Comparison of ENCODE assay signal across 8 mouse cellular contexts in genomic region chr2:84636231-84636741, GRCm38 (mm10). TPM values are rescaled to one million over a fixed set of nuclear protein-coding genes. Genes with fewer than 3 reads are reported as not detected.
DNase-seq lines count a peak whose midpoint lies in the region; ATAC-seq and TF ChIP-seq lines count a peak whose summit lies in the region.

No protein-coding gene starts in this region.

- TF ChIP-seq EP300 in liver, postnatal 0 days (IDR thresholded peaks at IDR 0.05; ENCODE audit: low read depth): no peak

- H3K27ac ChIP-seq in forebrain, embryonic 16.5 days (ENCODE audit: low read length): peak overlapping the region; percentile 85
- H3K27ac ChIP-seq in liver, postnatal 0 days (ENCODE audit: low read depth): peak overlapping the region; percentile 86
- peak overlapping the region; percentile 97 for H3K27ac ChIP-seq in small intestine, adult 2 months (ENCODE audit: insufficient read depth, low read depth, low read length)

- peaks cover 43% of the 10 kb centered on the region for H3K4me1 ChIP-seq in forebrain, embryonic 16.5 days (replicated peaks; ENCODE audit: control insufficient read depth, insufficient read depth, low read length)
- peaks cover 66% of the 10 kb centered on the region for H3K4me1 ChIP-seq in liver, postnatal 0 days (ENCODE audit: insufficient read depth)
- peaks cover 40% of the 10 kb centered on the region; the same call in 1 of the 2 replicates for H3K4me1 ChIP-seq in small intestine, adult 2 months (ENCODE audit: control insufficient read depth, insufficient read depth, insufficient read length, low read length)

- TF ChIP-seq POLR2A in small intestine, adult 2 months (IDR thresholded peaks at IDR 0.05; ENCODE audit: low read depth, low read length): no peak

- no peaks in the 10 kb centered on the region for H3K9me3 ChIP-seq in forebrain, embryonic 16.5 days (ENCODE audit: control insufficient read depth, low read length)
- no peaks in the 10 kb centered on the region for H3K9me3 ChIP-seq in liver, postnatal 0 days (ENCODE audit: low read length)

- no peaks in the 10 kb centered on the region for H3K36me3 ChIP-seq in forebrain, embryonic 16.5 days (ENCODE audit: control insufficient read depth, insufficient read depth)
- no peaks in the 10 kb centered on the region for H3K36me3 ChIP-seq in liver, postnatal 0 days (replicated peaks; ENCODE audit: insufficient read depth, low read length)
- 0 out of 2 replicates have a peak, but pooled peaks cover 6% of the 10 kb centered on the region for H3K36me3 ChIP-seq in small intestine, adult 2 months (ENCODE audit: control insufficient read depth, insufficient read depth, low read length)

- no peak overlapping the region for H3K9ac ChIP-seq in forebrain, embryonic 16.5 days (replicated peaks; ENCODE audit: low read depth, low read length)
- H3K9ac ChIP-seq in liver, postnatal 0 days (replicated peaks): 0 out of 2 replicates have a peak overlapping the region, but pooled peaks have one; percentile 9

- no peak for ATAC-seq in forebrain, embryonic 16.5 days
- peak; percentile 68 for ATAC-seq in liver, postnatal 0 days

- no peaks in the 10 kb centered on the region for H3K27me3 ChIP-seq in forebrain, embryonic 16.5 days (replicated peaks; ENCODE audit: control insufficient read depth, insufficient read depth, low read length)
- no peaks in the 10 kb centered on the region for H3K27me3 ChIP-seq in liver, postnatal 0 days (ENCODE audit: insufficient read depth, low read length)
- no peaks in the 10 kb centered on the region for H3K27me3 ChIP-seq in small intestine, adult 2 months (ENCODE audit: control insufficient read depth, insufficient read depth, low read length)

- 0 out of 2 replicates have a peak overlapping the region, but pooled peaks have one; percentile 2 for H3K4me2 ChIP-seq in forebrain, embryonic 16.5 days (ENCODE audit: low read length)
- H3K4me2 ChIP-seq in liver, postnatal 0 days (ENCODE audit: low read depth, low read length): peak overlapping the region; percentile 54

- WGBS in forebrain, embryonic 16.5 days: 35% methylated on average over 8 of the region's 8 CpGs
- WGBS in liver, postnatal 0 days (ENCODE audit: insufficient replicate concordance): 41% methylated on average over 8 of the region's 8 CpGs
- WGBS in small intestine, adult 2 months: 14% methylated on average over 8 of the region's 8 CpGs

- DNase-seq in adrenal gland, adult 2 months: peak; percentile 61
- no peak for DNase-seq in adrenal gland, postnatal 25 days
- DNase-seq in kidney, adult 11 months: peak; percentile 66
- DNase-seq in liver, postnatal 0 days: peak; percentile 21
- DNase-seq in thymus, postnatal 4 days: no peak
- DNase-seq in frontal cortex, adult 2 months (ENCODE audit: extremely low spot score in 1 of 2, low spot score in 1 of 2): no peak

- TF ChIP-seq CTCF in liver, postnatal 0 days (IDR thresholded peaks at IDR 0.05; ENCODE audit: low read depth): no peak
- no peak for TF ChIP-seq CTCF in small intestine, adult 2 months (IDR thresholded peaks at IDR 0.05; ENCODE audit: extremely low read depth, insufficient read length, insufficient replicate concordance, low read depth, low read length)

- H3K4me3 ChIP-seq in forebrain, embryonic 16.5 days (replicated peaks; ENCODE audit: low read length): no peak overlapping the region
- H3K4me3 ChIP-seq in liver, postnatal 0 days (ENCODE audit: low read depth, low read length): 0 out of 2 replicates have a peak overlapping the region, but pooled peaks have one; percentile 2
- H3K4me3 ChIP-seq in small intestine, adult 2 months (ENCODE audit: low read depth, low read length): no peak overlapping the region

RNA-seq across cellular contexts. Expression of gene Ctnnd1, which starts 14.3 kb away (rescaled TPM):
- 100 to 1,000 TPM; 112 to 135 TPM for total RNA-seq in adrenal gland, adult 2 months (2021)
- 20.4 and 25.8 TPM in 2 replicates for polyA plus RNA-seq in adrenal gland, adult 2 months (2012; rRNA removed)
- total RNA-seq in adrenal gland, postnatal 25 days (2021): 130 and 154 TPM in 2 replicates
- polyA plus RNA-seq in forebrain, embryonic 16.5 days (2015; fragmentation: Nextera tagmentation; extraction: Ambion mirVana): 41.7 and 45.6 TPM in 2 replicates
- polyA plus RNA-seq in liver, postnatal 0 days (2015; fragmentation: Nextera tagmentation; extraction: Ambion mirVana): 9.0 and 9.5 TPM in 2 replicates
- polyA plus RNA-seq in small intestine, adult 2 months (2012; rRNA removed): 29.0 and 80.2 TPM in 2 replicates
- polyA plus RNA-seq in frontal cortex, adult 2 months (2012; rRNA removed): 42.1 and 45.8 TPM in 2 replicates

RNA-seq across cellular contexts. Expression of gene Btbd18, which starts 22.6 kb away (rescaled TPM):
- under 1 TPM in 1 of 2 experiments, not detected in 1; 0.09 TPM for total RNA-seq in adrenal gland, adult 2 months (2021)
- polyA plus RNA-seq in adrenal gland, adult 2 months (2012; rRNA removed): 0.03 TPM in 1 of 2 replicates, not detected in the other
- 0.18 and 0.38 TPM in 2 replicates for total RNA-seq in adrenal gland, postnatal 25 days (2021)
- polyA plus RNA-seq in forebrain, embryonic 16.5 days (2015; fragmentation: Nextera tagmentation; extraction: Ambion mirVana): 0.41 and 0.52 TPM in 2 replicates
- not detected in 2 replicates for polyA plus RNA-seq in liver, postnatal 0 days (2015; fragmentation: Nextera tagmentation; extraction: Ambion mirVana)
- polyA plus RNA-seq in small intestine, adult 2 months (2012; rRNA removed): not detected in 2 replicates
- polyA plus RNA-seq in frontal cortex, adult 2 months (2012; rRNA removed): not detected in 2 replicates

RNA-seq across cellular contexts. Expression of gene Selenoh, which starts 34.3 kb away (rescaled TPM):
- 10 to 100 TPM; 19.2 to 29.8 TPM for total RNA-seq in adrenal gland, adult 2 months (2021)
- 42.2 and 63.0 TPM in 2 replicates for polyA plus RNA-seq in adrenal gland, adult 2 months (2012; rRNA removed)
- total RNA-seq in adrenal gland, postnatal 25 days (2021): 36.4 and 54.0 TPM in 2 replicates
- 213 and 225 TPM in 2 replicates for polyA plus RNA-seq in forebrain, embryonic 16.5 days (2015; fragmentation: Nextera tagmentation; extraction: Ambion mirVana)
- polyA plus RNA-seq in liver, postnatal 0 days (2015; fragmentation: Nextera tagmentation; extraction: Ambion mirVana): 53.6 and 57.6 TPM in 2 replicates
- 42.8 and 47.3 TPM in 2 replicates for polyA plus RNA-seq in small intestine, adult 2 months (2012; rRNA removed)
- polyA plus RNA-seq in frontal cortex, adult 2 months (2012; rRNA removed): 54.9 and 56.1 TPM in 2 replicates

RNA-seq across cellular contexts. Expression of gene Gm28635, which starts 41.6 kb away (rescaled TPM):
- total RNA-seq in adrenal gland, adult 2 months (2021): not detected
- polyA plus RNA-seq in adrenal gland, adult 2 months (2012; rRNA removed): not detected in 2 replicates
- total RNA-seq in adrenal gland, postnatal 25 days (2021): not detected in 2 replicates
- polyA plus RNA-seq in forebrain, embryonic 16.5 days (2015; fragmentation: Nextera tagmentation; extraction: Ambion mirVana): not detected in 2 replicates
- not detected in 2 replicates for polyA plus RNA-seq in liver, postnatal 0 days (2015; fragmentation: Nextera tagmentation; extraction: Ambion mirVana)
- not detected in 2 replicates for polyA plus RNA-seq in small intestine, adult 2 months (2012; rRNA removed)
- polyA plus RNA-seq in frontal cortex, adult 2 months (2012; rRNA removed): not detected in 2 replicates

RNA-seq across cellular contexts. Expression of gene Med19, which starts 41.9 kb away (rescaled TPM):
- 10 to 100 TPM; 24.3 to 24.8 TPM for total RNA-seq in adrenal gland, adult 2 months (2021)
- 12.3 and 15.1 TPM in 2 replicates for polyA plus RNA-seq in adrenal gland, adult 2 months (2012; rRNA removed)
- total RNA-seq in adrenal gland, postnatal 25 days (2021): 23.0 and 26.8 TPM in 2 replicates
- polyA plus RNA-seq in forebrain, embryonic 16.5 days (2015; fragmentation: Nextera tagmentation; extraction: Ambion mirVana): 53.8 and 54.3 TPM in 2 replicates
- polyA plus RNA-seq in liver, postnatal 0 days (2015; fragmentation: Nextera tagmentation; extraction: Ambion mirVana): 12.7 and 13.2 TPM in 2 replicates
- polyA plus RNA-seq in small intestine, adult 2 months (2012; rRNA removed): 2.7 and 5.1 TPM in 2 replicates
- polyA plus RNA-seq in frontal cortex, adult 2 months (2012; rRNA removed): 27.7 and 31.7 TPM in 2 replicates

Comparison
In these comparisons a context has a peak if more than half of its experiments do, and no peak if none do; other contexts are left out.
1. DNase-seq: peak in adrenal gland, adult 2 months (single experiment), kidney, adult 11 months (single experiment) and liver, postnatal 0 days (single experiment); none in adrenal gland, postnatal 25 days (single experiment), thymus, postnatal 4 days (single experiment) and frontal cortex, adult 2 months (0 of 2).
2. Peak in every context shown above with its lines, with median percentiles within 50 percentile points of each other: H3K27ac ChIP-seq.